Mouse (Mus musculus) urinary bladder, postnatal 36 days (tissue): Measurements from ENCODE around the gene Nol6.
"Not testable (repeated sequence)": the region's sequence is repeated elsewhere in the genome, so short reads cannot be mapped to it uniquely, and the experiment has no call there.

ENCODE experiments used
- DNase-seq, 2 experiments: peaks; one replicate each; pipeline ENCODE4 v3.0.0; 2022; ENCODE audit warnings: low spot score in 2 of 2, mixed read lengths in 1 of 2

The Nol6 gene

DNA sequence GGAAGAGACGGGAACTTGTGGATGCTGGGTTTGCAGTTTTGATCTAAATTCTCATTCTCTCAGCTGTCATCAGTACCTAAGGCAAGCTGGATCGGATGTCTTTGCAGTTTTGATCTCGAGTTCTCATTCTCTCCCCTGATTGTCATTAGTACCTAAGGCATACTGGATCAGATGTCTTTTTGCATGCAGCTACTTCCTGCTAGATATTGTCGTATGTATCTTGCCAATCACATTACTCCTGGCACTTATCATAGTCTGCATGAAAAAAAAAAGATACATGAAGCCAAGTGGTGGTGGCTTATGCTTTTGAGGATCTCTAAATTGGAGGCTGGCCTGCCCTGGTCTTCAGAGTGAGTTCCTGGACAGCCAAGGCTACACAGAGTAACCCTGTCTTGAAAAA, 39.4 kb downstream of the Nol6 start:
- no peak for DNase-seq

DNA sequence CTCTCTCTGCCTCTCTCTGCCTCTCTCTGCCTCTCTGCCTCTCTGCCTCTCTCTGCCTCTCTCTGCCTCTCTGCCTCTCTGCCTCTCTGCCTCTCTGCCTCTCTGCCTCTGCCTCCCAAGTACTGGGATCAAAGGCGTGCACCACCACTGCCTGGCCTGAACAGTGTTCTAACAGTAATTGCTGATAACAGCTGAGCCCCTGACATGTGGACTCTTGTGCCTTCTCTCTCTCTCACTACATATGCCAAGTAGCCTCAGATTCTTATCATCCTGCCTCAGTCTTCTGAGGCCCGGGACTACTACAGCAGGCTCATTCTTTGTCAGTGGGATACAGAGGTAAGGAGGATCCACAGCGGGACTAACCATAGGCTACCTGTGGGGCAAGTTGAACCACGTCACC, 41.5 kb downstream of the Nol6 start:
- not testable (repeated sequence) for DNase-seq

DNA sequence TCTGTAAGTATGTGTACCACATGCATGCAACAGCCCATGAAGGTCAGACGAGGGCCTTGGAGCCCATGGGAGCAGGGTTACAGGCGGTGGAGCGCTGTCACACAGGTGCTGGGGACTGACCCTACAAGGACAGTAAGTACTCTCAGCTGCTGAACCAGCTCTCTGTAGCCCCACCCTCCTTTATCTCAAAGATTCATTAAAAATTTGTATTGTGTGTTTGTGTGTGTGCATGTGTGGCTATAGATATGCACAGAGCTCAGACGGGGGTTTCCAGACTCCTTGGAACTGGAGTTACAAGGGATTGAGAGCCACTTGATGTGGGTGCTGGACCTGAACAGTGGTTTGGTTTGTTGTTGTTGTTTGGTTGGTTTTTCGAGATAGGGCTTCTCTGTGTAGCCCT, 42.5 kb downstream of the Nol6 start:
- DNase-seq = no peak

DNA sequence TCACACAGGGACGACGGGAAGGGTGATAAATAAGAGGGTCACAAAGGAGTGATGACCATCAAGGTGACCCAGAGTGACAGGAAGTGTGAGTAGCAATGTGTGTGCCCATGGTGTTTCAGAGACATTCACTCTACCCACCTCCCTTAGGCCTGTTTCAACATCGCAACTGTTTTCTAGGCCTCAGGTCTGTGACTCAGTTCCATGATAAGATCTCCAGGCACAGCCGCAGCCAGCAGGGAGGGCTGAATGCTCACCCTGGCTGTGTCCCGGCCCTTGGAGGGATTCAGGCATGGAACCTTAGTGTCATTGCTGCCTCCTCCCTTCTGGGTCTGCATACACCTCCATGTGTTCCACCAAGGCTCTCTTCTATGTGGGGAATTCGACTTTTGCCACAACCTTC, 45.5 kb downstream of the Nol6 start:
- peak; percentile 56 to 57 for DNase-seq

DNA sequence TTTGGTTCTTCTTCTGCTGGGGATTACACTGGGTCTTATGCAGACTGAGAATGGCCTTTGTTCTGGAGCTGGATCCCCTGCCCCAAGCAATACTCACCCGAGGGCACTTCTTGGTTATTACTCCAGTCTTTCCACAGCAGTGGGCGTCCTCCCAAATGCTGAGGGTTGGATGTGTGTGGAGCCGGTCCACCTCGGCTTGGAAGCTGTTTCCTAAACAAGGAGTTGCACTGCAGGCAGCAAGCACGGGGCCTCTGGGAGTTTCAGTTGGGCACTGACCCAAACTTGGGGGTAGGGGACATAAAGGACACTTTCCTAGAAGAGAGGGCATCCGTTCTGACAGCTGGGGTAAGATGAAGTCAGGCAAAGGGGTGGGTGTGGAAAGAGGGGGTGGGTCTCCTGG, 49.8 kb downstream of the Nol6 start:
- no peak for DNase-seq

DNA sequence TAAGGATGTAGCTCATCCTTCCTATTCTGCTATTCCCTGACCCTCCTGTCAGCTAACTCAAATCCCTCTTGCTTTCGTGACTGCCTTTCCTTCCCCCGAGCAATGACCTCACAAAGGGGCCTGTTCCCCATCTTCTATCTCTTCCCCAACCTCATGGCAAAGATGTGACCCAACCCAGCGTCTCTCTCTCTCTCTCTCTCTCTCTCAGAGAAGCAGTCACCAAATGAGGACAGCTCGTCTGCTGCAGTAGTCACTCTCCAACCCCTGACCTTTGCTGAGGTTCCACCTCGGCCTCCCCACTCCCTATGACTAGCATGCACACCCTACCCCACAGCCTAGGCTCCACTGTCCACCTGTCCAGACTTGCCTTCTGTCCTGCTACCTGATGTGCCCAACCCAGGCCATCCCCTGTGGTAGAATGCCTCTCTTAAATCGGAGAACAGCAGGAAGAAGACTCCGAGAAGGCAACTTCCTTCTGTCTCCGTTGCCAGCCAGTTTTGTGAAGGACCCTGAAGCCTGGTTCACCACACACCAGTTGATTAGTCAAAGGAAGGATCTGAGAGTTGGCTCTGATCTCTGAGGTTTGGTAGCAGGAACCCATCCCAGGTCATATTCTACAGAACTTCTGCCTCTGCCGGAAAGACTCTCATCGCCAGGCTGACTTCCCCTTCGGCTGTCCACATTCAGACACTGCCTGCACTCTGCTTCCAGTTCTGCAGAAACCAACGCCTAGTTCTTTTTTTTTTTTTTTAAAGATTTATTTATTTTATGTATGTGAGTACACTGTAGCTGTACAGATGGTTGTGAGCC, 51.0 kb downstream of the Nol6 start:
- DNase-seq = peak in 1 of 2 experiments; percentile 52

DNA sequence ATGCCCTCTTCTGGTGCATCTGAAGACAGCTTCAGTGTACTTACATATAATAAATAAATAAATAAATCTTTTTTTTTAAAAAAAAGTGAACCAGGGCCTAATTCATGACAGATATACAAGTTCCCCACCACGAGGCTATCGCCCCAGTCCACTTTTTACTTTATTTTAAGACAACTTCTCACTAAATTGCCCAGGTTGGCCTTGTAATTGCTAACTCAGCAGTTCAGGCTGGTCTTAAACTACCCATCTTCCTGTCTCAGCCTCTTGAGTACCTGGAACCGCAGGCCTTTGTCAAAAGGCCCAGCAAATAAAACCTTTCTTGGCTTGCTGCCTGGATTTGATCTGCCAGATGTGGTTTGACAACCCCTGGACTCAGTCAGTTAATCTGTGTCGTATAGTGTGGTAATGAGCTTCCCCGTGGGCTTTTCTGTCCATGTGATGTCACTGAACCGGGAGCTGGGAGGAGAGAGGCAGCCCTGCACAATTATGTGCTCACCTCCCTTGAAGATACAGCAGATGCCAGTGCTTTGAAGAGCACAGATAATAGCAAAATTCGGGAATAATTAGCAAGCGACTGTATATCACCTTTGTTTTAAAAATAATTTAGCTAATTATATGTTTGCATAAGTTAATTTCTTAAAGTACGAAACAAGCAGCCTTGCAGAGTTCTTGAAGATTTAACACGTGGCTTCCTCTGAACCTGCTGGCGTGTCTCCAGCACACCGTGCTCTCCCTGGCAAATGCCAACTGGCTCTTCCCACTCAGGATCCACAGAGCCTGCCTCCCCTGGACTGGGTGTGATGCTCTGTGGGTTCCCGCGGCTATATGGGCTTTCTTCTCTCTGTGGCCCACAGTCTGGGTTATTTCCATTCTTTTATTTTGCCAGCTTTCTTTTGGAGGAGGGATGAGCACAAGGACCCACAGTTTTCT, 52.5 kb downstream of the Nol6 start:
- no peak for DNase-seq

DNA sequence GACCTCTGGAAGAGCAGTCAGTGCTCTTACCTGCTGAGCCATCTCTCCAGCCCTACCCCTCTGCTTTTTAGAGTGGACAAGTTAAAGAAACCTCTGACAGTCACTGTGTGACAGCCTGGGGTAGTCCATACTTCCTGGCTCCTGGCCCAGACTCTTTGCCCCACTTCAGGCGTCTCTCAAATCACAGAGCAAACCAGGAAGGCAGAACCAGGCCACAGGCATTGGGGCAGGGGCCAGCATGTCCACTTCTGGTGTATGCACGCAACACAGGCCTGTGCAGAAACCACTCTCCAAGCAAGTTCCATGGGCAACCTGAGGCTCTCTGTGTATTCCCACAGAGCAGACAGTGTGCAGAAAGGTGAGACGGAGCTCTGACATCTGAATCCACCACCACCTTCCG, 59.1 kb downstream of the Nol6 start:
- peak; percentile 65 to 78 for DNase-seq
